Mouse (Mus musculus) telencephalon, adult 2 months (tissue): ENCODE data around the gene Ctsz.

Source experiments
- DNase-seq: peaks from one replicate; pipeline ENCODE4 v3.0.0-alpha.2; 2011; ENCODE audit warnings: low read depth, low spot score

Ctsz gene

GRCm38 (mm10) chr2:174438737-174439449 lies at the start of gene Ctsz:
TSS of gene Ctsz (minus strand) at chr2:174439039.
- no peak for DNase-seq

- DNase-seq, result no peak
Observed at GRCm38 (mm10) chr2:174487005-174487404, 48.2 kb upstream of the Ctsz start.

GRCm38 (mm10) chr2:174478746-174479145 lies 39.9 kb upstream of the Ctsz start:
- no peak for DNase-seq

- DNase-seq, result no peak
Observed at GRCm38 (mm10) chr2:174477543-174478319, 38.9 kb upstream of the Ctsz start.

- no peak for DNase-seq
Observed at GRCm38 (mm10) chr2:174473550-174473927, 34.7 kb upstream of the Ctsz start.

GRCm38 (mm10) chr2:174472818-174473549 lies 34.1 kb upstream of the Ctsz start, which contains the start of gene Prelid3b:
TSS of gene Prelid3b (minus strand) at chr2:174473081.
- peak; percentile 97 for DNase-seq

GRCm38 (mm10) chr2:174472407-174472806 lies 33.6 kb upstream of the Ctsz start:
- DNase-seq, result no peak

GRCm38 (mm10) chr2:174470786-174471405 lies 32.1 kb upstream of the Ctsz start:
- DNase-seq, result no peak

GRCm38 (mm10) chr2:174470333-174470732 lies 31.5 kb upstream of the Ctsz start:
- DNase-seq, result no peak

- DNase-seq, result peak; percentile 94
Observed at GRCm38 (mm10) chr2:174463789-174464523, 25.1 kb upstream of the Ctsz start, which contains the start of gene Atp5e. TSS of gene Atp5e (minus strand) at chr2:174464105.

GRCm38 (mm10) chr2:174463370-174463769 lies 24.5 kb upstream of the Ctsz start:
- DNase-seq, result no peak

- no peak for DNase-seq
Observed at GRCm38 (mm10) chr2:174459365-174459764, 20.5 kb upstream of the Ctsz start.

GRCm38 (mm10) chr2:174453681-174454080 lies 14.8 kb upstream of the Ctsz start:
- no peak for DNase-seq

GRCm38 (mm10) chr2:174450353-174450752 lies 11.5 kb upstream of the Ctsz start, which contains the start of gene Tubb1:
TSS of gene Tubb1 (plus strand) at chr2:174450695.
- DNase-seq, result no peak

- no peak for DNase-seq
Observed at GRCm38 (mm10) chr2:174448405-174448804, 9.6 kb upstream of the Ctsz start.

GRCm38 (mm10) chr2:174446905-174447304 lies 8.1 kb upstream of the Ctsz start:
- DNase-seq, result no peak

- DNase-seq, result no peak
Observed at GRCm38 (mm10) chr2:174446492-174446891, 7.7 kb upstream of the Ctsz start.

- no peak for DNase-seq
Observed at GRCm38 (mm10) chr2:174445018-174445417, 6.2 kb upstream of the Ctsz start.

GRCm38 (mm10) chr2:174444359-174444758 lies 5.5 kb upstream of the Ctsz start:
- no peak for DNase-seq

- DNase-seq, result no peak
Observed at GRCm38 (mm10) chr2:174443046-174443445, 4.2 kb upstream of the Ctsz start.

GRCm38 (mm10) chr2:174442460-174442859 lies 3.6 kb upstream of the Ctsz start:
- no peak for DNase-seq
